Mouse (Mus musculus) CH12.LX (cell line): ENCODE data around the gene Rnf126. TPM values are rescaled to one million over a fixed set of nuclear protein-coding genes. Genes with fewer than 3 reads are reported as not detected.

Experiments used
- DNase-seq: peaks from one replicate; pipeline ENCODE4 v3.0.0-alpha.2; 2013; ENCODE audit errors: extremely low read depth
- H3K27ac ChIP-seq: 2 replicates; pipeline ENCODE4 v1.5.1; 2012; ENCODE audit warnings: low read depth, mild to moderate bottlenecking, control low read depth, moderate library complexity; ENCODE audit not compliant: insufficient read depth
- H3K27me3 ChIP-seq: replicated peaks from 2 replicates; pipeline ENCODE3; 2012; ENCODE audit warnings: inconsistent platforms
- H3K36me3 ChIP-seq, 2 experiments: replicated peaks in 1 of 2; 2 replicates each; pipeline versions ENCODE3 to v1.6.1; 2012; ENCODE audit warnings: inconsistent platforms in 1 of 2, low read length in 1 of 2, mild to moderate bottlenecking in 1 of 2, mixed read lengths in 1 of 2, moderate library complexity in 1 of 2; ENCODE audit not compliant: control insufficient read depth in 1 of 2, insufficient read depth in 1 of 2
- H3K4me1 ChIP-seq, 2 experiments: 2 replicates each; pipeline ENCODE4 v1.6.1; 2012; ENCODE audit warnings: inconsistent platforms in 1 of 2, moderate library complexity in 1 of 2; ENCODE audit not compliant: insufficient read depth in 2 of 2, control insufficient read depth in 1 of 2
- H3K4me2 ChIP-seq: 2 replicates; pipeline ENCODE4 v1.6.1; 2012; ENCODE audit warnings: low read depth, mild to moderate bottlenecking, control low read depth; ENCODE audit not compliant: poor library complexity, insufficient read depth, severe bottlenecking
- H3K4me3 ChIP-seq, 3 experiments: fragments of 150-350 bp in 1 of 3; sonication (generic) in 1 of 3; replicated peaks in 1 of 3; 2 replicates each; pipeline versions ENCODE3 to v1.5.1; 2011 to 2012; ENCODE audit warnings: low read depth in 2 of 3, low read length in 2 of 3, mild to moderate bottlenecking in 2 of 3, moderate library complexity in 2 of 3, control low read depth in 1 of 3, improper control_type of control experiment in 1 of 3, inconsistent platforms in 1 of 3, mixed read lengths in 1 of 3; ENCODE audit not compliant: poor library complexity in 1 of 3
- H3K79me2 ChIP-seq: replicated peaks from 2 replicates; pipeline ENCODE4 v1.6.1; 2012; ENCODE audit warnings: mild to moderate bottlenecking, moderate library complexity; ENCODE audit not compliant: control insufficient read depth, poor library complexity, insufficient read depth, severe bottlenecking; ENCODE audit errors: extremely low read depth
- H3K9ac ChIP-seq: 2 replicates; pipeline ENCODE4 v1.6.1; 2012; ENCODE audit warnings: low read depth, mild to moderate bottlenecking, control low read depth, moderate library complexity; ENCODE audit not compliant: insufficient read depth
- H3K9me3 ChIP-seq: replicated peaks from 2 replicates; pipeline ENCODE3; 2012; ENCODE audit warnings: low read length, inconsistent platforms, mixed read lengths
- BHLHE40 ChIP-seq: IDR thresholded peaks from 2 replicates; pipeline ENCODE4 v1.6.1; 2011; ENCODE audit warnings: mild to moderate bottlenecking, low read depth, low read length, improper control_type of control experiment
- CTCF ChIP-seq, 2 experiments: IDR thresholded peaks in 1 of 2; conservative IDR thresholded peaks in 1 of 2; 2 replicates each; pipeline ENCODE4 v1.5.1; 2011 to 2012; ENCODE audit warnings: low read depth in 2 of 2, low read length in 2 of 2, improper control_type of control experiment in 1 of 2, inconsistent platforms in 1 of 2, mild to moderate bottlenecking in 1 of 2, moderate library complexity in 1 of 2
- ETS1 ChIP-seq: conservative IDR thresholded peaks from 2 replicates; pipeline ENCODE4 v1.6.1; 2012; ENCODE audit warnings: low read depth, mild to moderate bottlenecking, inconsistent platforms, low read length, improper control_type of control experiment, moderate library complexity
- HCFC1 ChIP-seq: IDR thresholded peaks from 2 replicates; pipeline ENCODE4 v1.6.1; 2012; ENCODE audit warnings: low read depth, mild to moderate bottlenecking, inconsistent platforms, low read length, improper control_type of control experiment
- IRF4 ChIP-seq: IDR thresholded peaks from 2 replicates; pipeline ENCODE4 v1.6.1; 2014; ENCODE audit warnings: low read depth, mild to moderate bottlenecking, inconsistent platforms, low read length, improper control_type of control experiment
- JUND ChIP-seq: conservative IDR thresholded peaks from 2 replicates; pipeline ENCODE4 v1.6.1; 2011; ENCODE audit warnings: low read depth, low read length, improper control_type of control experiment
- MAFK ChIP-seq: IDR thresholded peaks from 2 replicates; pipeline ENCODE4 v1.6.1; 2011; ENCODE audit warnings: low read length, improper control_type of control experiment; ENCODE audit not compliant: insufficient replicate concordance
- MEF2A ChIP-seq: IDR thresholded peaks from 2 replicates; pipeline ENCODE4 v1.6.1; 2014; ENCODE audit warnings: low read depth, mild to moderate bottlenecking, inconsistent platforms, low read length, improper control_type of control experiment, borderline replicate concordance
- MYC ChIP-seq: IDR thresholded peaks from 2 replicates; pipeline ENCODE4 v1.6.1; 2011; ENCODE audit warnings: low read depth, mild to moderate bottlenecking, improper control_type of control experiment, low read length
- NELFE ChIP-seq: IDR thresholded peaks from 2 replicates; pipeline ENCODE4 v1.6.1; 2011; ENCODE audit warnings: low read depth, low read length, improper control_type of control experiment
- PAX5 ChIP-seq: IDR thresholded peaks from 2 replicates; pipeline ENCODE4 v1.6.1; 2012; ENCODE audit warnings: low read length, inconsistent platforms, mixed read lengths
- POLR2A ChIP-seq: IDR thresholded peaks from 2 replicates; pipeline ENCODE4 v1.6.1; 2011; ENCODE audit warnings: low read depth, mild to moderate bottlenecking, improper control_type of control experiment, low read length
- POLR2AphosphoS2 ChIP-seq: IDR thresholded peaks from 2 replicates; pipeline ENCODE4 v1.6.1; 2011; ENCODE audit warnings: low read depth, low read length, improper control_type of control experiment
- TBP ChIP-seq: conservative IDR thresholded peaks from 2 replicates; pipeline ENCODE4 v1.6.1; 2011; ENCODE audit warnings: low read depth, low read length, improper control_type of control experiment
- TCF12 ChIP-seq: IDR thresholded peaks from 2 replicates; pipeline ENCODE4 v1.6.1; 2014; ENCODE audit warnings: low read depth, mild to moderate bottlenecking, inconsistent platforms, low read length, improper control_type of control experiment
- UBTF ChIP-seq: IDR thresholded peaks from 2 replicates; pipeline ENCODE4 v1.6.1; 2012; ENCODE audit warnings: low read depth, mild to moderate bottlenecking, inconsistent platforms, low read length, improper control_type of control experiment, moderate library complexity
- ZC3H11A ChIP-seq: IDR thresholded peaks from 2 replicates; pipeline ENCODE4 v1.6.1; 2012; ENCODE audit warnings: low read depth, mild to moderate bottlenecking, inconsistent platforms, low read length, improper control_type of control experiment
- ZKSCAN1 ChIP-seq: IDR thresholded peaks from 2 replicates; pipeline ENCODE4 v1.6.1; 2012; ENCODE audit warnings: low read depth, inconsistent platforms, low read length, improper control_type of control experiment, borderline replicate concordance
- dilution Hi-C: fragments of 300-500 bp; cut with MboI; formaldehyde crosslinking; loops from 2 replicates; pipeline ENCODE4 v1.14.3; 2020; ENCODE audit warnings: low sequenced_read_pairs; ENCODE audit not compliant: extremely low pct_unique_long_range_greater_than_20kb, extremely low pct_ligation_motif_present
- in situ Hi-C: fragments of 300-500 bp; cut with MboI; formaldehyde crosslinking; loops from 3 replicates; pipeline ENCODE4 v1.14.3; 2019; ENCODE audit warnings: low sequenced_read_pairs, low pct_ligation_motif_present, low pct_unique_long_range_greater_than_20kb, mixed read lengths
- polyA plus RNA-seq: library from polyadenylated mRNA; unstranded; fragments of >175 nt; gene quantifications from 2 replicates; pipeline ENCODE4 v1.2.1, GENCODE M21; 2012; ENCODE audit warnings: low read depth; ENCODE audit not compliant: insufficient read length
- total RNA-seq, 2 experiments: library from RNA; depleted of rRNA; stranded (reverse); fragments of 300-350 nt in 1 of 2; fragments of >200 nt in 1 of 2; gene quantifications; 2 replicates each; pipeline ENCODE4 v1.2.3; 2012 to 2014

Rnf126 gene
- total and polyA plus RNA-seq, 3 experiments: 32.4 to 112 (median 67.9) TPM

- H3K4me3 ChIP-seq: no peak overlapping the region
- TF ChIP-seq MAFK (no peak), CTCF (conservative IDR thresholded peaks at IDR 0.05 in 1 of 2, IDR thresholded peaks at IDR 0.05 in 1 of 2; ENCODE audit: low read depth in 2 of 2, low read length in 2 of 2) (no peak), POLR2A (no peak), TCF12 (no peak), HCFC1 (no peak), ETS1 (no peak), MYC (no peak), POLR2AphosphoS2 (no peak), ZKSCAN1 (no peak), JUND (no peak), PAX5 (no peak), BHLHE40 (no peak), IRF4 (no peak), ZC3H11A (no peak), TBP (no peak)
- H3K9me3 ChIP-seq: peaks cover 4% of the 10 kb centered on the region
- H3K27me3 ChIP-seq: peaks cover 65% of the 10 kb centered on the region
- H3K27ac ChIP-seq: no peak overlapping the region
- DNase-seq: no peak
- H3K4me2 ChIP-seq: no peak overlapping the region
- no peaks in the 10 kb centered on the region for H3K36me3 ChIP-seq
- no peaks in the 10 kb centered on the region for H3K79me2 ChIP-seq
- no peak overlapping the region for H3K9ac ChIP-seq
- dilution Hi-C loops (no loop called here), in situ Hi-C loops (no loop called here)
- H3K4me1 ChIP-seq: peaks cover 5 to 19% of the 10 kb centered on the region in 2 experiments
Observed at GRCm38 (mm10) chr10:79723692-79724091, 43.1 kb downstream of the Rnf126 start.

DNA sequence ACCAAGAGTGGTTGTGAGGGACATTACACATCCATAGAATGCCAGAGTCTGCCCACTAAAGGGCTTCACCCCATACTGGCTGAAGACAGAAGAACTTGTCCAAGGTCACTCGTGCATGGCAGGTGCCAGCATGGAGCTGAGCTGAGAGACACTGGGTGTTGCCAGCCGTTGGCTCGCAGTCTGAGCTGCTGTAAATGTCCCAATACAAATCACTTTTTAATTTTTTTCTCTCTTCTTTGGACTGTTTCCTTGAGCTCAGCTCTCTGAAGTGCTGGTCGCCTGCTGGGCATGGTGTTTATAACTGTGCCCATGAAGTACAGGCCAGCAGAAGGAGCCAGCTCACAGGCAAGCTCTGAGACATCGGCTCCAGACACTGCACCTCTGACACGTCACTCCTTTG is 43.7 kb downstream of the Rnf126 start:
- H3K4me1 ChIP-seq: peaks cover 3 to 19% of the 10 kb centered on the region in 2 experiments
- no peaks in the 10 kb centered on the region for H3K79me2 ChIP-seq
- peaks cover 4% of the 10 kb centered on the region for H3K9me3 ChIP-seq
- no peak overlapping the region for H3K9ac ChIP-seq
- H3K27me3 ChIP-seq: peaks cover 72% of the 10 kb centered on the region
- H3K4me2 ChIP-seq: no peak overlapping the region
- DNase-seq: no peak
- H3K27ac ChIP-seq: no peak overlapping the region
- dilution Hi-C loops (no loop called here), in situ Hi-C loops (no loop called here)
- TF ChIP-seq UBTF (no peak), BHLHE40 (no peak), NELFE (no peak), MEF2A (no peak)
- H3K4me3 ChIP-seq: no peak overlapping the region
- no peaks in the 10 kb centered on the region for H3K36me3 ChIP-seq
